Mouse (Mus musculus) hindbrain, postnatal 0 days (tissue): ENCODE results near the gene Kcnb1. TPM values are rescaled to one million over a fixed set of nuclear protein-coding genes. Genes with fewer than 3 reads are reported as not detected.

Experiments used
- ATAC-seq: fragments of 200-750 bp; cut with Nextera tagmentation; 2 replicates; pipeline ENCODE4 v1.8.0; 2017; ENCODE audit warnings: mild to moderate bottlenecking, moderate TSS enrichment, moderate library complexity
- DNase-seq: peaks from one replicate; pipeline ENCODE4 v3.0.0-alpha.2; 2015; ENCODE audit warnings: low spot score
- H3K27ac ChIP-seq: fragments of 300-500 bp; sonication (generic); 2 replicates; pipeline ENCODE4 v1.5.1; 2014; ENCODE audit warnings: mild to moderate bottlenecking
- H3K27me3 ChIP-seq: fragments of 300-500 bp; sonication (generic); 2 replicates; pipeline ENCODE4 v1.6.1; 2014; ENCODE audit warnings: low read length, mixed read lengths; ENCODE audit not compliant: insufficient read depth
- H3K36me3 ChIP-seq: fragments of 300-500 bp; sonication (generic); 2 replicates; pipeline ENCODE4 v1.6.1; 2014; ENCODE audit warnings: low read length, mixed read lengths; ENCODE audit not compliant: insufficient read depth
- H3K4me1 ChIP-seq: fragments of 300-500 bp; sonication (generic); 2 replicates; pipeline ENCODE4 v1.6.1; 2014; ENCODE audit warnings: antibody characterized with exemption, low read length, mixed read lengths; ENCODE audit not compliant: insufficient read depth
- H3K4me2 ChIP-seq: fragments of 300-500 bp; sonication (generic); 2 replicates; pipeline ENCODE4 v1.6.1; 2014; ENCODE audit warnings: low read depth, mild to moderate bottlenecking, low read length, moderate library complexity, mixed read lengths
- H3K4me3 ChIP-seq: fragments of 300-500 bp; sonication (generic); 2 replicates; pipeline ENCODE4 v1.5.1; 2014; ENCODE audit warnings: low read length
- H3K9ac ChIP-seq: fragments of 300-500 bp; sonication (generic); replicated peaks from 2 replicates; pipeline ENCODE4 v1.6.1; 2014; ENCODE audit warnings: mild to moderate bottlenecking, low read length, moderate library complexity, mixed read lengths
- H3K9me3 ChIP-seq: fragments of 300-500 bp; sonication (generic); 2 replicates; pipeline ENCODE4 v1.6.1; 2016; ENCODE audit warnings: low read length, mixed read lengths
- CTCF ChIP-seq: IDR thresholded peaks from 2 replicates; pipeline ENCODE4 v1.5.1; 2016; ENCODE audit warnings: antibody characterized with exemption, control low read depth, low read depth
- WGBS: fragments of 180-500 bp; shearing (Covaris S2); extraction: QIAGEN DNeasy Blood & Tissue Kit; methylation state at CpG from one replicate; pipeline ENCODE4 v1.1.7; 2014; 5-methylcytosine and 5-hydroxymethylcytosine counted together
- polyA plus RNA-seq: library from polyadenylated mRNA; unstranded; fragments of >200 nt; fragmentation: Nextera tagmentation; extraction: Ambion mirVana; gene quantifications from 2 replicates; pipeline ENCODE4 v1.2.1, GENCODE M21; 2015
- total RNA-seq: library from RNA; depleted of rRNA; stranded (reverse); fragments of >200 nt; gene quantifications from 2 replicates; pipeline ENCODE4 v1.2.3, GENCODE M21; 2014

Gene Kcnb1
- total and polyA plus RNA-seq, 2 experiments from 2014 or later: 5.1 to 21.5 TPM

GRCm38 (mm10) chr2:167071641-167072601 lies 118.0 kb downstream of the Kcnb1 start:
- 6% methylated on average over 22 of the region's 22 CpGs for WGBS
- peak; percentile 99 for DNase-seq
- peak overlapping the region; percentile 78 for H3K27ac ChIP-seq
- H3K9ac ChIP-seq: peak overlapping the region; percentile 54
- H3K4me2 ChIP-seq: peak overlapping the region; percentile 71
- 0 out of 2 replicates have a peak, but pooled peaks cover 6% of the 10 kb centered on the region for H3K4me1 ChIP-seq
- peak overlapping the region; percentile 45 for H3K4me3 ChIP-seq
- H3K27me3 ChIP-seq: no peaks in the 10 kb centered on the region
- TF ChIP-seq CTCF: peak; percentile 100
- H3K9me3 ChIP-seq: no peaks in the 10 kb centered on the region
- no peaks in the 10 kb centered on the region for H3K36me3 ChIP-seq
- ATAC-seq: peak; percentile 98

- 0 out of 2 replicates have a peak, but pooled peaks cover 6% of the 10 kb centered on the region for H3K4me1 ChIP-seq
- peak overlapping the region; percentile 78 for H3K27ac ChIP-seq
- no peaks in the 10 kb centered on the region for H3K36me3 ChIP-seq
- no peaks in the 10 kb centered on the region for H3K27me3 ChIP-seq
- H3K9me3 ChIP-seq: no peaks in the 10 kb centered on the region
- 21% methylated on average over 12 of the region's 12 CpGs for WGBS
- H3K4me2 ChIP-seq: peak overlapping the region; percentile 71
- peak; percentile 9 for ATAC-seq
- H3K4me3 ChIP-seq: peak overlapping the region; percentile 45
- DNase-seq: no peak
- peak overlapping the region; percentile 54 for H3K9ac ChIP-seq
- TF ChIP-seq CTCF: no peak
These were observed 118.7 kb downstream of the Kcnb1 start for GRCm38 (mm10) chr2:167071266-167071640.

GRCm38 (mm10) chr2:167070341-167070740 lies 119.6 kb downstream of the Kcnb1 start:
- no peak overlapping the region for H3K27ac ChIP-seq

GRCm38 (mm10) chr2:167067575-167067974 lies 122.4 kb downstream of the Kcnb1 start:
- Histone ChIP-seq H3K27me3 (no peaks in the 10 kb centered on the region), H3K4me1 (peaks cover 13% of the 10 kb centered on the region), H3K4me3 (no peak overlapping the region), H3K27ac (no peak overlapping the region), H3K9me3 (no peaks in the 10 kb centered on the region), H3K4me2 (no peak overlapping the region), H3K9ac (no peak overlapping the region), H3K36me3 (peaks cover 13% of the 10 kb centered on the region)
- ATAC-seq (no peak), DNase-seq (no peak)
- WGBS: 50% methylated on average over 6 of the region's 6 CpGs
- TF ChIP-seq CTCF: no peak

More at GRCm38 (mm10) chr2:167070341-167070740, 119.6 kb downstream of the Kcnb1 start:
- Histone ChIP-seq H3K9ac (no peak overlapping the region), H3K27me3 (no peaks in the 10 kb centered on the region), H3K4me1 (0 out of 2 replicates have a peak, but pooled peaks cover 6% of the 10 kb centered on the region), H3K4me2 (no peak overlapping the region), H3K36me3 (peaks cover 6% of the 10 kb centered on the region), H3K9me3 (no peaks in the 10 kb centered on the region), H3K4me3 (no peak overlapping the region)
- ATAC-seq (no peak), DNase-seq (peak; percentile 61)
- TF ChIP-seq CTCF: no peak
- WGBS: 46% methylated on average over 6 of the region's 6 CpGs

- WGBS: 29% methylated on average over 6 of the region's 6 CpGs
- Histone ChIP-seq H3K36me3 (peaks cover 13% of the 10 kb centered on the region), H3K4me3 (no peak overlapping the region), H3K27ac (no peak overlapping the region), H3K9ac (no peak overlapping the region), H3K4me1 (peaks cover 14% of the 10 kb centered on the region), H3K27me3 (no peaks in the 10 kb centered on the region), H3K9me3 (no peaks in the 10 kb centered on the region), H3K4me2 (no peak overlapping the region)
- DNase-seq (no peak), ATAC-seq (no peak)
- TF ChIP-seq CTCF: no peak
These were observed 123.1 kb downstream of the Kcnb1 start for GRCm38 (mm10) chr2:167066528-167067516.

- H3K4me2 ChIP-seq: no peak overlapping the region
- no peaks in the 10 kb centered on the region for H3K9me3 ChIP-seq
- H3K27ac ChIP-seq: no peak overlapping the region
- H3K27me3 ChIP-seq: no peaks in the 10 kb centered on the region
- 70% methylated on average over 1 of the region's 1 CpGs for WGBS
- no peak for TF ChIP-seq CTCF
- H3K9ac ChIP-seq: no peak overlapping the region
- DNase-seq (no peak), ATAC-seq (no peak)
- peaks cover 13% of the 10 kb centered on the region for H3K36me3 ChIP-seq
- peaks cover 17% of the 10 kb centered on the region for H3K4me1 ChIP-seq
- no peak overlapping the region for H3K4me3 ChIP-seq
These were observed 123.9 kb downstream of the Kcnb1 start for GRCm38 (mm10) chr2:167066031-167066430.
